Mouse (Mus musculus): ENCODE results near the gene Taar2.

DNA sequence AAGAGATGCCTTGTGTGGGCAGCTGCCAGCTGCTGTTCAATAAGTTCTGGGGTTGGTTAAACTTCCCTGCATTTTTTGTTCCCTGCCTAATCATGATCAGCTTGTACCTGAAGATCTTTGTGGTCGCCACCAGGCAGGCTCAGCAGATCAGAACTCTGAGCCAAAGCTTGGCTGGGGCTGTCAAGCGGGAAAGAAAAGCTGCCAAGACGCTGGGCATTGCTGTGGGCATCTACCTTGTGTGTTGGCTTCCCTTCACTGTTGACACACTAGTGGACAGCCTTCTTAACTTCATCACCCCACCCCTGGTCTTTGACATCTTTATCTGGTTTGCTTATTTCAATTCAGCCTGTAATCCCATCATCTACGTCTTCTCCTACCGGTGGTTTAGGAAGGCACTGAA is 32.9 kb downstream of the Taar2 start:
- TF ChIP-seq GATA1 (IDR thresholded peaks at IDR 0.05; ENCODE audit: borderline replicate concordance, low read length) (no peak), FLI1 (IDR thresholded peaks at IDR 0.05; ENCODE audit: low read length) (no peak)

Data from megakaryocyte, embryonic 14.5 days (primary cell).